ENCODE assay signal across 9 mouse cellular contexts in the genomic region with DNA sequence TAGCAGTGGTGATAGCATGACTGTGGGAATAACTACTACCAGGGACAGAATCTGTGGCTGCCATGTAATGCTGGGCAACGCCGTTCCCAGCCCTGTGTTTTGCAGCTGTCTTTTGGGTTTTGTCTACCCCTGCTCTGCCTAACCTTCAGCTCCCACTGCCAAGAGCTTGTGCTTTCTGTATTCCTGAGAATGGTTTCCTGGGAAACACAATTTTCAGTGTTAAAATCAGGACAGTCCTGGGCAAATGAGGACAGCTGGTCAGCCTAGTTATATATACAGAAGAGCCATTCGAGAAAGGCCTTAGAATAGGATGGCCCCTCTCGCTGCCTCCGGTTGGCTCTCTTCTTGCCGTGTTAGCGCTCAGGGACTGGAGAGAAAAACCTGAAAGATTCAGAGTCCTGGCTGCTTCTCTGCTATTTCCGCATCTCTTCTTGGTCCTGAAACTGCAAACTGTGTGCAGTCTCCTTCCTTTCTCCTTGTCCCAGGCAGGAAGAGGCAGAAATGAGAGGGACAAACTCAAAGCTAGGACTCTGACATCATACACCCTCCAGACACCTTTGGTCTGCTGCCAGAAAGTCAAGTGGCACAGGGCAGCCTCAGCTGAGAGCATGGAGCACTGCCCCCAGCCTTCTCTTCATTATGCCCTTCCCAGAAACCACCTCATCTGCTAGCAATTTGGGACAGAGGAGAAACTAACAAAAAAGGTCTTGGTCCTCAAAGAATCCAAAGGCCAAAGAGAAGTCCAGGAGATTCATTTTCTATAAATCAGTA.
DNase-seq lines count a peak whose midpoint lies in the region; ATAC-seq lines count a peak whose summit lies in the region.
"Had no signal": no experiment of that assay in that cellular context is flagged by ENCODE, and none has a peak within 500 bp of the region (broad histone marks: within the 10 kb centered on the region; RNA-seq: fewer than 3 reads in every experiment).

No protein-coding gene starts in this region.

- no peak overlapping the region for H3K4me2 ChIP-seq in midbrain, embryonic 11.5 days
- no peak overlapping the region for H3K4me2 ChIP-seq in hindbrain, embryonic 14.5 days (replicated peaks)
- no peak overlapping the region for H3K4me2 ChIP-seq in neural tube, embryonic 14.5 days (ENCODE audit: low read depth, low read length)

- peak; percentile 15 for DNase-seq in cerebellum, adult 11-12 months
- DNase-seq in cerebellum, adult 11 months = no peak
- DNase-seq in midbrain, embryonic 10.5 days (ENCODE audit: low spot score) = no peak
- DNase-seq in midbrain, embryonic 11.5 days (ENCODE audit: low spot score, missing footprints) = no peak
- DNase-seq in hindbrain, embryonic 14.5 days (ENCODE audit: low spot score) = no peak
- DNase-seq in adrenal gland, adult 2 months = no peak
- no peak for DNase-seq in ovary, postnatal 10 days (ENCODE audit: low spot score)

- H3K4me1 ChIP-seq in midbrain, embryonic 10.5 days = peaks cover 15% of the 10 kb centered on the region
- H3K4me1 ChIP-seq in midbrain, embryonic 11.5 days (ENCODE audit: control insufficient read depth, insufficient read depth, low read length) = 0 out of 2 replicates have a peak, but pooled peaks cover 3% of the 10 kb centered on the region
- H3K4me1 ChIP-seq in hindbrain, embryonic 14.5 days (replicated peaks; ENCODE audit: control insufficient read depth, insufficient read depth, low read length) = peaks cover 9% of the 10 kb centered on the region
- peaks cover 5% of the 10 kb centered on the region for H3K4me1 ChIP-seq in neural tube, embryonic 14.5 days (ENCODE audit: control insufficient read depth, insufficient read depth, low read length)

- no peaks in the 10 kb centered on the region for H3K27me3 ChIP-seq in midbrain, embryonic 10.5 days (ENCODE audit: low read depth, poor library complexity, severe bottlenecking)
- no peaks in the 10 kb centered on the region for H3K27me3 ChIP-seq in midbrain, embryonic 11.5 days (ENCODE audit: control insufficient read depth, insufficient read depth, low read length)
- no peaks in the 10 kb centered on the region for H3K27me3 ChIP-seq in hindbrain, embryonic 14.5 days (ENCODE audit: control insufficient read depth, insufficient read depth, low read length)
- H3K27me3 ChIP-seq in neural tube, embryonic 14.5 days (ENCODE audit: control insufficient read depth, insufficient read depth, low read length) = no peaks in the 10 kb centered on the region

- no peaks in the 10 kb centered on the region for H3K36me3 ChIP-seq in midbrain, embryonic 10.5 days
- H3K36me3 ChIP-seq in midbrain, embryonic 11.5 days (ENCODE audit: control insufficient read depth, insufficient read depth, low read length) = no peaks in the 10 kb centered on the region
- no peaks in the 10 kb centered on the region for H3K36me3 ChIP-seq in hindbrain, embryonic 14.5 days (replicated peaks; ENCODE audit: control insufficient read depth, insufficient read depth)
- no peaks in the 10 kb centered on the region for H3K36me3 ChIP-seq in neural tube, embryonic 14.5 days (ENCODE audit: control insufficient read depth, insufficient read depth, low read length)

- WGBS in midbrain, embryonic 10.5 days = 88% methylated on average over 8 of the region's 8 CpGs
- 89% methylated on average over 8 of the region's 8 CpGs for WGBS in midbrain, embryonic 11.5 days
- WGBS in hindbrain, embryonic 14.5 days = 56% methylated on average over 8 of the region's 8 CpGs
- 54% methylated on average over 8 of the region's 8 CpGs for WGBS in neural tube, embryonic 14.5 days

- H3K9ac ChIP-seq in midbrain, embryonic 11.5 days (ENCODE audit: low read length) = no peak overlapping the region
- H3K9ac ChIP-seq in hindbrain, embryonic 14.5 days = no peak overlapping the region
- H3K9ac ChIP-seq in neural tube, embryonic 14.5 days (replicated peaks; ENCODE audit: low read depth, low read length) = no peak overlapping the region
- H3K9ac ChIP-seq: liver, embryonic 14.5 days had no signal

- no peak overlapping the region for H3K4me3 ChIP-seq in midbrain, embryonic 10.5 days
- no peak overlapping the region for H3K4me3 ChIP-seq in midbrain, embryonic 11.5 days (ENCODE audit: low read depth, low read length)
- H3K4me3 ChIP-seq in hindbrain, embryonic 14.5 days (replicated peaks; ENCODE audit: low read length) = no peak overlapping the region
- no peak overlapping the region for H3K4me3 ChIP-seq in neural tube, embryonic 14.5 days (ENCODE audit: low read depth, low read length)

- no peaks in the 10 kb centered on the region for H3K9me3 ChIP-seq in midbrain, embryonic 10.5 days (replicated peaks)
- H3K9me3 ChIP-seq in midbrain, embryonic 11.5 days (ENCODE audit: control insufficient read depth, low read length) = no peaks in the 10 kb centered on the region
- no peaks in the 10 kb centered on the region for H3K9me3 ChIP-seq in hindbrain, embryonic 14.5 days (ENCODE audit: control insufficient read depth, low read length)
- H3K9me3 ChIP-seq in neural tube, embryonic 14.5 days (ENCODE audit: control insufficient read depth, low read length) = no peaks in the 10 kb centered on the region

- no peak for ATAC-seq in midbrain, embryonic 11.5 days (ENCODE audit: low FRiP score)
- no peak; the same call in 1 of the 2 replicates for ATAC-seq in hindbrain, embryonic 14.5 days (ENCODE audit: low FRiP score)
- ATAC-seq in neural tube, embryonic 14.5 days (ENCODE audit: low read depth) = peak; percentile 54

- H3K27ac ChIP-seq in midbrain, embryonic 10.5 days (replicated peaks) = peak overlapping the region; percentile 2; the same call in 1 of the 2 replicates
- no peak overlapping the region for H3K27ac ChIP-seq in midbrain, embryonic 11.5 days (ENCODE audit: low read depth, low read length)
- peak overlapping the region; percentile 58 for H3K27ac ChIP-seq in hindbrain, embryonic 14.5 days
- peak overlapping the region; percentile 50 for H3K27ac ChIP-seq in neural tube, embryonic 14.5 days (ENCODE audit: low read depth, low read length)
- H3K27ac ChIP-seq: liver, embryonic 14.5 days had no signal
